Mouse (Mus musculus) lung, embryonic 14.5 days (tissue): Measurements from ENCODE around the gene Slc4a7. TPM values are rescaled to one million over a fixed set of nuclear protein-coding genes. Genes with fewer than 3 reads are reported as not detected.

Experiments
- ATAC-seq: fragments of 200-750 bp; cut with Nextera tagmentation; 2 replicates; pipeline ENCODE4 v1.8.0; 2017; ENCODE audit warnings: mild to moderate bottlenecking, moderate TSS enrichment, moderate library complexity; ENCODE audit not compliant: insufficient read depth
- DNase-seq: peaks from one replicate; pipeline ENCODE4 v3.0.0-alpha.2; 2015
- H3K27ac ChIP-seq: fragments of 300-500 bp; sonication (generic); 2 replicates; pipeline ENCODE4 v1.5.1; 2014; ENCODE audit warnings: low read depth, mild to moderate bottlenecking, moderate library complexity
- H3K27me3 ChIP-seq: fragments of 300-500 bp; sonication (generic); 2 replicates; pipeline ENCODE4 v1.6.1; 2014; ENCODE audit warnings: low read length, control low read depth; ENCODE audit not compliant: insufficient read depth
- H3K36me3 ChIP-seq: fragments of 300-500 bp; sonication (generic); 2 replicates; pipeline ENCODE4 v1.6.1; 2014; ENCODE audit warnings: control low read depth; ENCODE audit not compliant: insufficient read depth
- H3K4me1 ChIP-seq: fragments of 300-500 bp; sonication (generic); 2 replicates; pipeline ENCODE4 v1.6.1; 2014; ENCODE audit warnings: antibody characterized with exemption, control low read depth; ENCODE audit not compliant: insufficient read depth
- H3K4me2 ChIP-seq: fragments of 300-500 bp; sonication (generic); 2 replicates; pipeline ENCODE4 v1.6.1; 2014; ENCODE audit warnings: mild to moderate bottlenecking
- H3K4me3 ChIP-seq: fragments of 300-500 bp; sonication (generic); 2 replicates; pipeline ENCODE4 v1.5.1; 2014; ENCODE audit warnings: low read depth, low read length
- H3K9ac ChIP-seq: fragments of 300-500 bp; sonication (generic); 2 replicates; pipeline ENCODE4 v1.6.1; 2014
- H3K9me3 ChIP-seq: fragments of 300-500 bp; sonication (generic); 2 replicates; pipeline ENCODE4 v1.6.1; 2016; ENCODE audit warnings: low read depth, low read length, control low read depth
- CTCF ChIP-seq: IDR thresholded peaks from 2 replicates; pipeline ENCODE4 v1.5.1; 2016; ENCODE audit warnings: antibody characterized with exemption, low read depth
- WGBS: fragments of 180-500 bp; shearing (Covaris S2); extraction: QIAGEN DNeasy Blood & Tissue Kit; methylation state at CpG from one replicate; pipeline ENCODE4 v1.1.7; 2014; 5-methylcytosine and 5-hydroxymethylcytosine counted together
- polyA plus RNA-seq: library from polyadenylated mRNA; unstranded; fragments of >200 nt; fragmentation: Nextera tagmentation; extraction: Ambion mirVana; gene quantifications from 2 replicates; pipeline ENCODE4 v1.2.1, GENCODE M21; 2014

The Slc4a7 gene
- polyA plus RNA-seq, 1 experiment from 2014 or later, result 18.0 TPM

DNA sequence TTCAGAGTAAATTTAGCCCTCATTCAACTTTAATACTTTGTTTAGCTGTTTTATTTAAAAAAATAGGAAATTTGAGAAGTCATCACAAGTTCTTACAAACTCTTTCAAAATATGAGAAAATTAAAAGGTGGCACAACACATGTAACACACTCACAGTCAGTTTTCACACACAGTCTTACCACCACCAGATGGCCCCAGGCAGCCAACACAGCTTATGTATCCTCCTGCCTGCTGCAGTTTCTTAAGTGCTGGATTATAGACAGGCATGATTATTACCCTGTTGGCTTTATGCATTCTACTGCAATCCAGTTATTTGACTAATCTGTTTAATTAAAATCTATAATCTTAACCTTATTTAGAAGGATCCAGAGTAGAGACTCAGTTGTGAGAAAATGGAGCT, 12.1 kb downstream of the Slc4a7 start:
- Histone ChIP-seq H3K36me3 (0 out of 2 replicates have a peak, but pooled peaks cover 5% of the 10 kb centered on the region), H3K27ac (no peak overlapping the region), H3K27me3 (no peaks in the 10 kb centered on the region), H3K4me1 (no peaks in the 10 kb centered on the region), H3K4me2 (no peak overlapping the region), H3K9me3 (no peaks in the 10 kb centered on the region), H3K4me3 (no peak overlapping the region), H3K9ac (no peak overlapping the region)
- TF ChIP-seq CTCF, result peak; percentile 31
- DNase-seq (peak; percentile 15), ATAC-seq (no peak)

GRCm38 (mm10) chr14:14715794-14716193, 13.7 kb downstream of the Slc4a7 start:
- H3K36me3 ChIP-seq, result 0 out of 2 replicates have a peak, but pooled peaks cover under 1% of the 10 kb centered on the region
- TF ChIP-seq CTCF, result no peak
- 96% methylated on average over 2 of the region's 2 CpGs for WGBS
- DNase-seq, result no peak
- H3K9me3 ChIP-seq, result no peaks in the 10 kb centered on the region
- H3K4me2 ChIP-seq, result no peak overlapping the region
- H3K4me3 ChIP-seq, result no peak overlapping the region
- H3K4me1 ChIP-seq, result no peaks in the 10 kb centered on the region
- no peaks in the 10 kb centered on the region for H3K27me3 ChIP-seq
- ATAC-seq, result no peak
- no peak overlapping the region for H3K9ac ChIP-seq
- H3K27ac ChIP-seq, result no peak overlapping the region

DNA sequence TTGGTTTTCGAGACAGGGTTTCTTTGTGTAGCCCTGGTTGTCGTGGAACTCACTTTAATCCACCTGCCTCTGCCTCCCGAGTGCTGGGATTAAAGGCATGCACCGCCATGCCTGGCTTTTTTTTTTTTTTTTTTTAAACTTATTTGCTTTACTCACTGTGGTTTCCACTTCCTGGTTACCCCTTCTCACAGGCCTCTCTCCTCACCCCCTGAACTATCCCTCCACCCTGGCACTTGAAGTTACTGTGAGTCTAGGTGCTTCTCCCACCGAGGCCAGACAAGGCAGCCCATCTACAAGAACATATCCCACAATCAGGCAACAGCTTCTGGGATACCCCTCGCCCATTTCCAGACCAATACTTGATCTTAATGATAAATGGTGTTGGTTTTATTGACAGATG, 14.8 kb downstream of the Slc4a7 start:
- Histone ChIP-seq H3K4me3 (no peak overlapping the region), H3K9ac (no peak overlapping the region), H3K4me1 (no peaks in the 10 kb centered on the region), H3K4me2 (no peak overlapping the region), H3K9me3 (no peaks in the 10 kb centered on the region), H3K27ac (no peak overlapping the region), H3K36me3 (no peaks in the 10 kb centered on the region), H3K27me3 (no peaks in the 10 kb centered on the region)
- DNase-seq, result no peak
- WGBS, result 73% methylated on average over 6 of the region's 6 CpGs
- ATAC-seq, result no peak
- TF ChIP-seq CTCF, result no peak

DNA sequence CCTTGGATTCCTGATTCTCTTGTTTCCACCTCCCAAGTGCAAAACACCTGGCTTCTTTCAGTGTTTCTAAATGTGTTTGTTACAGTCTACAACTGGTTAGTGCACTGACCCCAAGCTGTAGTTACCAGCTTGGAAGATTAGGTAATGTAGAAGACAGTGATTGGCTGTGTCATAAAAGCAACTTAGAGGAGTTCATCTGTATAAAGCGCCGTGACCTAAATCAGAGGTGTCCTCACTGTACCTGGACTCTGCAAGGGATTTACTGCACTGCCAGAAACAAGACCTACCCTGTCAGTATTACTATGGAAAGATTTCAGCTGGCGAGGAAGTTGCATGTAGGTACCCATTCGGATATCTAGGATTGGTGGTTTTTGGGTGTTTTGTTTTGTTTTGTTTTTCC, 16.5 kb downstream of the Slc4a7 start:
- Histone ChIP-seq H3K36me3 (no peaks in the 10 kb centered on the region), H3K9ac (no peak overlapping the region), H3K4me1 (no peaks in the 10 kb centered on the region), H3K4me2 (no peak overlapping the region), H3K9me3 (no peaks in the 10 kb centered on the region), H3K4me3 (no peak overlapping the region), H3K27me3 (no peaks in the 10 kb centered on the region), H3K27ac (no peak overlapping the region)
- ATAC-seq (no peak), DNase-seq (no peak)
- no peak for TF ChIP-seq CTCF
- 87% methylated on average over 4 of the region's 4 CpGs for WGBS

DNA sequence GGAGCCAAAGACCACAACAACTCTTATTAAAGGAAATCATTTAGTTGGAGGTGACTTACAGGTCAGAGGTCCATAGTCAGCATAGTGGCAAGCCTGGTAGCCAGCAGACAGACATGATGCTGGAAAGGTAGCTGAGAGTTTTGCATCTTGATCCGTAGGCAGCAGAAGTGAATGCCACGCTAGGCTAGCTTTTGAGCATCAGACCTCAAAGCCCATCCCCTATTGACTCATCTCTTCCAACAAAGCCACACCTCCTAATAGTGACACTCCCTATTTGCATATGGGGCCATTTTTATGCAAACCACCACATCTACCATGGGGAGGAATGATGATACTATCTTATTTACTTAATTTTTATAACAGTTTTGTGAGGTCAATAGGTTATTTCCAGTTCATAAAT, 79.1 kb downstream of the Slc4a7 start:
- Histone ChIP-seq H3K4me3 (no peak overlapping the region), H3K9me3 (no peaks in the 10 kb centered on the region), H3K4me2 (no peak overlapping the region), H3K36me3 (peaks cover 38% of the 10 kb centered on the region), H3K4me1 (no peaks in the 10 kb centered on the region), H3K27me3 (no peaks in the 10 kb centered on the region), H3K27ac (no peak overlapping the region), H3K9ac (no peak overlapping the region)
- TF ChIP-seq CTCF, result no peak
- DNase-seq, result no peak
- no peak for ATAC-seq
- WGBS, result 92% methylated on average over 2 of the region's 2 CpGs

DNA sequence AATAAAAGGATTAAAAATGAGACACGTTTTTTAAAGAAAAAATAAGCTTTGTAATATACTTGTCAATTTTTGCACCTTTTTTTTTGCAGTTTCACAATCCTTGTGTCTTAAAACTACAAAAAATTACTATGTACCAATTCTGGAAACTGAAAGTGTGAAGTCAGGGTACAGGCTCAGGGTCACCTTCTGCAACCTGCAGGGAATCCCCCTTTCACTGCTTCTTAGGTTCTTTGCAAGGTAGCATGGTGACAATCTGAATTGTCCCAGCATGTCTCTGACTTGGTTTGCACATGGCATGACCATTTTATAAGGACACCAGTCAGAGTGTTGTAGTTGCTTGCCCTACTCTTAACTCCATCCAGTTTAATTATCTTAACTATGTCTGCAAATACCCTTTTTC, 82.1 kb downstream of the Slc4a7 start:
- Histone ChIP-seq H3K4me1 (no peaks in the 10 kb centered on the region), H3K9me3 (no peaks in the 10 kb centered on the region), H3K36me3 (peaks cover 34% of the 10 kb centered on the region), H3K9ac (no peak overlapping the region), H3K4me2 (no peak overlapping the region), H3K27me3 (no peaks in the 10 kb centered on the region), H3K4me3 (no peak overlapping the region), H3K27ac (no peak overlapping the region)
- ATAC-seq (no peak), DNase-seq (no peak)
- 88% methylated on average over 1 of the region's 1 CpGs for WGBS
- TF ChIP-seq CTCF, result no peak

DNA sequence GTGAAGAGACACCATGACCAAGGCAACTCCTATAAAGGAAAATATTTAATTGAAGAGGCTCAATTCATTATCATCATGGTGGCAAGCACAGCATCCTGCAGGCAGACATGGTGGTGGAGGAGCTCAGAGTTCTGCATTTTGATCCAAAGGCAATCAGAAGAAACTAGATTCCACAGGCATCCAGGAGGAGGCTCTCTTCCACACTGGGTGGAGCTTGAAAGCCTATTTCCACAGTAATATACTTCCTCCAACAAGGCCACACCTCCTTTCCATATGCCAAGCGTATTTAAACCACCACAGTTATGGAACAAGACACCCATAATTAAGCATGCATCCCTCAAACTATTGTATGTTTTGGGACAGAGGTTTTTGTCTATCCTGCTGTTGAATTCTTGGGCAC, 84.9 kb downstream of the Slc4a7 start:
- Histone ChIP-seq H3K9me3 (no peaks in the 10 kb centered on the region), H3K4me1 (no peaks in the 10 kb centered on the region), H3K9ac (no peak overlapping the region), H3K4me2 (no peak overlapping the region), H3K27me3 (no peaks in the 10 kb centered on the region), H3K4me3 (no peak overlapping the region), H3K36me3 (peaks cover 37% of the 10 kb centered on the region), H3K27ac (no peak overlapping the region)
- no peak for ATAC-seq
- WGBS, result 96% methylated on average over 1 of the region's 1 CpGs
- DNase-seq, result no peak
- TF ChIP-seq CTCF, result no peak
